Mouse (Mus musculus): ENCODE measurements around the gene Esyt3. TPM values are rescaled to one million over a fixed set of nuclear protein-coding genes. Genes with fewer than 3 reads are reported as not detected.

Esyt3 gene
- 0.11 TPM for polyA plus RNA-seq (2014; fragmentation: Illumina TruSeq; extraction: RNeasy Lipid Tissue Mini Kit (QIAGEN cat#74804); ENCODE audit: low read depth, low replicate concordance)

GRCm38 (mm10) chr9:99357921-99358692, at the start of gene Esyt3:
Esyt3 (minus strand) TSS chr9:99358557.

Other genes with a start within 250 kb of the Esyt3 start
- gene Pik3cb, start 217.9 kb downstream of the Esyt3 start, polyA plus RNA-seq (2014; fragmentation: Illumina TruSeq; extraction: RNeasy Lipid Tissue Mini Kit (QIAGEN cat#74804); ENCODE audit: low read depth, low replicate concordance), result 6.6 TPM
- gene Faiml, start 121.3 kb downstream of the Esyt3 start, polyA plus RNA-seq (2014; fragmentation: Illumina TruSeq; extraction: RNeasy Lipid Tissue Mini Kit (QIAGEN cat#74804); ENCODE audit: low read depth, low replicate concordance), result not detected
- gene Cep70, start 115.2 kb downstream of the Esyt3 start, polyA plus RNA-seq (2014; fragmentation: Illumina TruSeq; extraction: RNeasy Lipid Tissue Mini Kit (QIAGEN cat#74804); ENCODE audit: low read depth, low replicate concordance), result 16.0 TPM
- gene Mras, start 78.8 kb upstream of the Esyt3 start, polyA plus RNA-seq (2014; fragmentation: Illumina TruSeq; extraction: RNeasy Lipid Tissue Mini Kit (QIAGEN cat#74804); ENCODE audit: low read depth, low replicate concordance), result 2.1 TPM
- gene Nme9, start 92.9 kb upstream of the Esyt3 start, polyA plus RNA-seq (2014; fragmentation: Illumina TruSeq; extraction: RNeasy Lipid Tissue Mini Kit (QIAGEN cat#74804); ENCODE audit: low read depth, low replicate concordance), result not detected
- gene Armc8, start 210.3 kb upstream of the Esyt3 start, polyA plus RNA-seq (2014; fragmentation: Illumina TruSeq; extraction: RNeasy Lipid Tissue Mini Kit (QIAGEN cat#74804); ENCODE audit: low read depth, low replicate concordance), result 12.1 TPM
- gene Dbr1, start 217.2 kb upstream of the Esyt3 start, polyA plus RNA-seq (2014; fragmentation: Illumina TruSeq; extraction: RNeasy Lipid Tissue Mini Kit (QIAGEN cat#74804); ENCODE audit: low read depth, low replicate concordance), result 8.0 TPM